Mouse (Mus musculus): Measurements from ENCODE around the gene Gstm2. TPM values are rescaled to one million over a fixed set of nuclear protein-coding genes. Genes with fewer than 3 reads are reported as not detected.
"Not testable (repeated sequence)": the region's sequence is repeated elsewhere in the genome, so short reads cannot be mapped to it uniquely, and the experiment has no call there.

Gstm2 gene
- 39.4 and 39.9 TPM in 2 replicates for polyA plus RNA-seq (2016; fragmentation: Nextera tagmentation; extraction: Ambion mirVana)

DNA sequence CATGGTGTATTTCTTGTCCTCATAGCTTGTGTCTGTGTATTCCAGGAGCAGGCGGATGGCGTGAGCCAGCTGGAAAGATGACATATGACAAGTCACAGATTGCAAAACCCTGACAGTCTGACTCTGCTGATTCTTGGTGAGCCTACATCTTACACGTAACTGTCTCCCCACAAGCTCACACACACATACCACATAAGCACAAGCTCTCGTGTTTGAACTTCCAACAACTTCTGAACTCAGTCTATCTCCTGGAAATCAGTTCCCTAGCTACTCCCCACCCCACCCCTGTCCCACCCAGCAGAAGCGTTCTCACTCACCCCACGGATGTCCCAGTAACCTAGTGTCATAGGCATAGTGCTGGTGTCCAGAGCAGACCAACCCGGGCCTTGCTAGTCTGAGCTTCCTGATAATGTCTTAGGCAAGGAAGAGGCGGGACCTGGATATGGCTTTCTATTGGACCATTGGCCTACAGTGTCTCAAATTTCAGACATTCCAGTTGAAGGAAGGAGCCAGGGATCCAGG, at the start of gene Gstm2:
Gene Gstm2, minus strand, starts transcription at position 413 of the 522 bp plus-strand sequence.
- Histone ChIP-seq H3K4me3 (peak within 1 kb of the TSS; percentile 31), H3K27ac (ENCODE audit: poor library complexity, severe bottlenecking) (peak within 1 kb of the TSS; percentile 11; the same call in 1 of the 2 replicates), H3K4me1 (replicated peaks) (peaks cover 19% of the 10 kb centered on the region), H3K9ac (peak within 1 kb of the TSS; percentile 50; the same call in 1 of the 2 replicates), H3K4me2 (peak within 1 kb of the TSS; percentile 52), H3K27me3 (replicated peaks) (no peaks in the 10 kb centered on the region), H3K36me3 (no peaks in the 10 kb centered on the region), H3K9me3 (replicated peaks) (no peaks in the 10 kb centered on the region)
- 27% methylated on average over 8 of the region's 8 CpGs for WGBS
- ATAC-seq (ENCODE audit: insufficient number of reproducible peaks, low FRiP score): peak; percentile 69

DNA sequence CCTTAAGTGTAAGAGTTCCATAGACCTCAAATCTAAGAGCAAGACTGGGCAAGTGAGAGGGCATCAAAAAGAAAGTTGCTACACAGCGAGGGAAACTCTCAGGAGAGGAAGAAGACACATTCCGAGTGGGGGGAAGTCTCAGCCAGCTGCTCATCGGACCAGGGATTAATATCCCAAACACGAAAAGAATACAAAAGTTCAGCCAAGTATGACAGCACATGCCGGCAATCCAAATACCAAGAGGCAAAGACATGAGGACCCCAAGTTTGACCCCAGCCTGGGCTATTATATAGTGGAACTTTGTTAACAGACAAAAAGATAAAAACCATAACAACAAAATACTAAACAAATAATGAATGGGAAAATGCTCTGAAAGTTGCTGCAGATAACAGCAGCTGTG, 46.9 kb upstream of the Gstm2 start:
- peaks cover 17% of the 10 kb centered on the region for H3K27me3 ChIP-seq (replicated peaks)
- H3K9ac ChIP-seq: no peak overlapping the region
- WGBS: 79% methylated on average over 5 of the region's 5 CpGs
- ATAC-seq (ENCODE audit: insufficient number of reproducible peaks, low FRiP score): no peak
- H3K4me1 ChIP-seq (replicated peaks): no peaks in the 10 kb centered on the region
- H3K36me3 ChIP-seq: no peaks in the 10 kb centered on the region
- no peak overlapping the region for H3K4me2 ChIP-seq
- no peaks in the 10 kb centered on the region for H3K9me3 ChIP-seq (replicated peaks)
- H3K27ac ChIP-seq (ENCODE audit: poor library complexity, severe bottlenecking): no peak overlapping the region
- H3K4me3 ChIP-seq: no peak overlapping the region

- Histone ChIP-seq H3K4me2 (no peak overlapping the region), H3K9ac (no peak overlapping the region), H3K4me1 (replicated peaks) (no peaks in the 10 kb centered on the region), H3K27me3 (replicated peaks) (peaks cover 20% of the 10 kb centered on the region), H3K4me3 (no peak overlapping the region), H3K36me3 (no peaks in the 10 kb centered on the region), H3K27ac (ENCODE audit: poor library complexity, severe bottlenecking) (no peak overlapping the region), H3K9me3 (replicated peaks) (no peaks in the 10 kb centered on the region)
- no peak for ATAC-seq (ENCODE audit: insufficient number of reproducible peaks, low FRiP score)
Observed at GRCm38 (mm10) chr3:108032113-108032512, 45.9 kb upstream of the Gstm2 start.

DNA sequence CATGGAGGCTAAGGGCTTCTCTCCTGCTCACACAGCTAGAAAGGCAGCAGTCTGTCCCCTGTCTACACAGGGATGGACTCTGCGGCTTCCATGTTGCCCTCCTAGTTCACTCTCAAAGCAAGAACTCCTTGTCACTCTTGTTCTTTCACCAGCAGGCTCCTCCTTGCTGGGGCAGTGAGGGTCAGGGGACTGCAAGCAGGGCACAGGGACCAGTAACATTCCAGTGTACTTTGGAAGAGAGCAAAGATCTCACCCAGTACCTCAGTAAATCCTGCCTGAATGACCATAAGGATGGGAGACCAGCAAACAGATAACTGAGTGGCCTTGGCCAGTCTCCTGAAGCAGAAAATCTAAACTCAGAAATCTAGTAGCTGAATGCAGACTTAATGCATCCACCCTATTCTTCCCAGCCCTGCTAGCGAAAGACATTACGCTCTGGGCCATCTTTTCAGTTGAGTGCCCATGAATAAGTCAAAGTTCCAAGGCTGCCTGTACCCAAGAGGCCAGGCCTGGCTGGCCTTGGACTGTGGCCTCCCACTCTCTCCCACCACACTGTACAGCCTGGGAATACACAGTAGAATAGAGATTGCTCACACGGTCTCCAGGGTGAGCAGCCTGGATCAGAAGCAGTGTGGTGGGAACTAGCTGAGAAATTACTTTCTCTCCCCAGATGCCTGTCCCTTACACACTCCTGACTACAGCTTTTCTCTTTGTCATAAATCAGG, 42.5 kb upstream of the Gstm2 start:
- Histone ChIP-seq H3K36me3 (no peaks in the 10 kb centered on the region), H3K27ac (ENCODE audit: poor library complexity, severe bottlenecking) (no peak overlapping the region), H3K4me1 (replicated peaks) (no peaks in the 10 kb centered on the region), H3K27me3 (replicated peaks) (peaks cover 19% of the 10 kb centered on the region), H3K4me3 (no peak overlapping the region), H3K9me3 (replicated peaks) (no peaks in the 10 kb centered on the region), H3K9ac (no peak overlapping the region), H3K4me2 (no peak overlapping the region)
- no peak for ATAC-seq (ENCODE audit: insufficient number of reproducible peaks, low FRiP score)
- 83% methylated on average over 4 of the region's 4 CpGs for WGBS

GRCm38 (mm10) chr3:108026597-108026996, 40.3 kb upstream of the Gstm2 start:
- no peaks in the 10 kb centered on the region for H3K36me3 ChIP-seq
- no peak overlapping the region for H3K4me3 ChIP-seq
- H3K9ac ChIP-seq: no peak overlapping the region
- 74% methylated on average over 1 of the region's 1 CpGs for WGBS
- peaks cover 21% of the 10 kb centered on the region for H3K27me3 ChIP-seq (replicated peaks)
- no peak for ATAC-seq (ENCODE audit: insufficient number of reproducible peaks, low FRiP score)
- no peak overlapping the region for H3K4me2 ChIP-seq
- no peaks in the 10 kb centered on the region for H3K9me3 ChIP-seq (replicated peaks)
- no peaks in the 10 kb centered on the region for H3K4me1 ChIP-seq (replicated peaks)
- no peak overlapping the region for H3K27ac ChIP-seq (ENCODE audit: poor library complexity, severe bottlenecking)

DNA sequence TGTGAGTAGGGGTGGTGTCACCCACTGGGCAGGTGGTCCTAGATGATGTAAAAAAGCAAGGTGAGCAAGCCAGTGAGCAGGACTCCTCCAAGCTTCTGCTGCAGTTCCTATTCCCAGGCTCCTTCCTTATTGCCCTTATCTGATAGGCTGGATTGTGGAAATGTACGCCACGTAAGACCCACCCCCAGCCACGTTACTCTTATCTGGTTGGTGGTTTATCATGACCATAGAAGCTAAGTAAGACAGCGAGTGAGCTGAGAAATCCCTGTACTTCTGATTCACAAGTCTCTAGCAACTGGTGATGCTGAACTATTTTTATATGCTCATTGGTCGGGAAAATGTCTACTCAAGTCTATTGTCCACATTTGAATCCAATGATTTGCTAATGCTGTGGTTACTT, 39.8 kb upstream of the Gstm2 start:
- ATAC-seq (ENCODE audit: insufficient number of reproducible peaks, low FRiP score): no peak
- Histone ChIP-seq H3K4me2 (no peak overlapping the region), H3K27me3 (replicated peaks) (peaks cover 21% of the 10 kb centered on the region), H3K36me3 (no peaks in the 10 kb centered on the region), H3K4me1 (replicated peaks) (no peaks in the 10 kb centered on the region), H3K4me3 (no peak overlapping the region), H3K9me3 (replicated peaks) (no peaks in the 10 kb centered on the region), H3K27ac (ENCODE audit: poor library complexity, severe bottlenecking) (no peak overlapping the region), H3K9ac (no peak overlapping the region)
- 46% methylated on average over 5 of the region's 5 CpGs for WGBS

DNA sequence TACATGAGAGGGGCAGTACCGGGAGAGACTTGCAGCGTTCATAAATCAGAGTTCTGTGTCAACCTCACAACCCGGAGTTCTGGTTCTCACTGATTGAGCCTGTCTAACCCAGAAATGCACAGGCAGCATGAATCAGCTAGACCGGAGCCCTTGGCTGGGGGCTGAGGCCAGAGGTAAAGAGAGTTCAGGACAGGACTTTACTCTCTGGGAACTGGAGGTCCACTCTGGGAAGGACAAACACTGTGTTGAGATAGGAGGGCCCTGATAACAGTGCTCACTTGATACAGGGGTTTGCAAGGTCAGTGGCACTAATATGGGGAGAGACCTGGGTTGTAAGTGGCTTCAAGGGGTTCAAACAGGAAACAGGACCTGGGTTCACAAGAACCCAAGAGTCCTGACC, 39.1 kb upstream of the Gstm2 start:
- 64% methylated on average over 4 of the region's 4 CpGs for whole genome bisulfite sequencing
- H3K36me3 ChIP-seq: no peaks in the 10 kb centered on the region
- no peak overlapping the region for H3K4me3 ChIP-seq
- H3K9ac ChIP-seq: no peak overlapping the region
- no peak overlapping the region for H3K4me2 ChIP-seq
- peaks cover 7% of the 10 kb centered on the region for H3K4me1 ChIP-seq (replicated peaks)
- H3K27me3 ChIP-seq (replicated peaks): peaks cover 21% of the 10 kb centered on the region
- no peaks in the 10 kb centered on the region for H3K9me3 ChIP-seq (replicated peaks)
- H3K27ac ChIP-seq (ENCODE audit: poor library complexity, severe bottlenecking): no peak overlapping the region
- ATAC-seq (ENCODE audit: insufficient number of reproducible peaks, low FRiP score): no peak

DNA sequence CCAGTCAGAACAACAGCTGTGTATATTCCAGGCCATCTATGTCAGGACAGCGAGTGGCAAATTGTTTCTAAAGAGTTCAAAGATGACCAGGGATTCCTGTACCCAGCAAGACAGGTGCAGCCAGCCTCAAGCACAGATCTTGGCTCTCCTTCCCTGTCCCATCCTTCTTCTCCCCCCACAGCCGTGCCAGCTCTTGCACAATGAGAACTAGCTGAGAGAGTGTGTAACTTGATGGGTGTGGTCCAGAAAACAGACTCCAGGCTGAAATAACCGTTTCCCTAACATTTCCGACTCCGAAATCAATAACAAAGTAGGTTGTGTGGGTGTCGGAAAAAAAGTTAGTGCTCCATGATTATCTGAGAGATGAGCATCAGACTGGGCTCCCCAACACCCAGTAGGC, 36.4 kb upstream of the Gstm2 start:
- H3K27ac ChIP-seq (ENCODE audit: poor library complexity, severe bottlenecking): no peak overlapping the region
- peaks cover 29% of the 10 kb centered on the region for H3K4me1 ChIP-seq (replicated peaks)
- no peak overlapping the region for H3K9ac ChIP-seq
- ATAC-seq (ENCODE audit: insufficient number of reproducible peaks, low FRiP score): no peak
- H3K27me3 ChIP-seq (replicated peaks): peaks cover 6% of the 10 kb centered on the region; the same call in 1 of the 2 replicates
- no peaks in the 10 kb centered on the region for H3K36me3 ChIP-seq
- H3K4me3 ChIP-seq: no peak overlapping the region
- H3K9me3 ChIP-seq (replicated peaks): no peaks in the 10 kb centered on the region
- WGBS: 73% methylated on average over 6 of the region's 6 CpGs
- H3K4me2 ChIP-seq: no peak overlapping the region

DNA sequence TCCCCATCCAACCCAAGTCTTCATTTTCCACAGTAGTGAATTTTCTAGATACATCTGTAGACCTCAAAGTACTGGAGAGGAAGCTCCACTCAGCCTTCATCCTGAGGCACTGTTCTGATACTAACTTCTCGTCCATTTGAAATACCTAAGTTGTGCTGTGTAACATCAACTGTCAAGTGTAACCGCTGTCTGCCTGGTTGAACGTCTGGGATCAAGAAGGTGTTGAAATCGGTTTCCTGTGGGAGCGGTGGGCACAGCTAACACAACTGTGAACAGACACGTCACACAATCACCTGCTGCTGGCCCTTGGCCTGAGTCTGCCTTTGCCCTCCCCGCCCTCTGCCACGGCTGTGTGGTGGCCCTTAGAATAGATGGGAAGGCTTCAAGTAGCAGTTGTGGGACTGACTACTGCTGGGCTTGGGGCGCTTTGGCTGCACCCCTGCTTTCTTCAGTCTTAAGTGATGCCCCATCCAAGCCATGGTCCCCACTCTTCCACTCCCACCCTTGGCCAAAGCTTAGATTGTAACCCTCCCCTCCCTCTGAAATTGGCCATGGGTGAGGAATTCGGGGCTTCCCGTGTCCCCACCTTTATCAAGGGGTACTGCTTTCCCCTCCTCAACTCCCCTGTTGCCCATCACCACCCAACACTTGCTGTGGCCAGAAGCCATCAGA, 34.2 kb upstream of the Gstm2 start:
- ATAC-seq (ENCODE audit: insufficient number of reproducible peaks, low FRiP score); H3K9me3 ChIP-seq (replicated peaks); H3K4me2 ChIP-seq; H3K27me3 ChIP-seq (replicated peaks); H3K36me3 ChIP-seq; H3K27ac ChIP-seq (ENCODE audit: poor library complexity, severe bottlenecking); H3K4me3 ChIP-seq; H3K9ac ChIP-seq: not testable (repeated sequence)
- H3K4me1 ChIP-seq (replicated peaks): peaks cover 35% of the 10 kb centered on the region
- 38% methylated on average over 11 of the region's 11 CpGs for WGBS

DNA sequence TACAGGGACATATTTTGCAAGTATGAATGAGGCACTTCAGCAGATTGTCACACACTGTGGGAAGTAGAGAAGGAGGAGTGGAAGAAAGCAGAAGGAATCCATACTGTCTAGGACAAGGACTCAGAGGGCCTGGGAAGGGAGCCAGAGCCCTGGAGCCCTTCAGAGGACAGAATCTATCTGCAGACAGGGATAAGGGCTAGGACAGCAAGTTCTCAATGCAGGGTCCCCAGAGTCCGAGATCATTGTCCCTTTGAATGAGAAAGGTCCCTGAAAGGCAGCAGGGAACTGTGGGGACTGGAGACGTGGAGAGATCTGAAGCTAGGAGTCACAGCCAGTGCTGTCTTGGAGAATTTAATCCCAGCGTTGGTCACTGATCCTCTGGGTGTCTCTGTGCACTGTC, 33.0 kb upstream of the Gstm2 start:
- H3K4me1 ChIP-seq (replicated peaks): peaks cover 35% of the 10 kb centered on the region
- not testable (repeated sequence) for H3K27ac ChIP-seq (ENCODE audit: poor library complexity, severe bottlenecking); H3K36me3 ChIP-seq; H3K27me3 ChIP-seq (replicated peaks); H3K9me3 ChIP-seq (replicated peaks); H3K9ac ChIP-seq; ATAC-seq (ENCODE audit: insufficient number of reproducible peaks, low FRiP score); H3K4me3 ChIP-seq; H3K4me2 ChIP-seq
- 45% methylated on average over 3 of the region's 3 CpGs for WGBS

DNA sequence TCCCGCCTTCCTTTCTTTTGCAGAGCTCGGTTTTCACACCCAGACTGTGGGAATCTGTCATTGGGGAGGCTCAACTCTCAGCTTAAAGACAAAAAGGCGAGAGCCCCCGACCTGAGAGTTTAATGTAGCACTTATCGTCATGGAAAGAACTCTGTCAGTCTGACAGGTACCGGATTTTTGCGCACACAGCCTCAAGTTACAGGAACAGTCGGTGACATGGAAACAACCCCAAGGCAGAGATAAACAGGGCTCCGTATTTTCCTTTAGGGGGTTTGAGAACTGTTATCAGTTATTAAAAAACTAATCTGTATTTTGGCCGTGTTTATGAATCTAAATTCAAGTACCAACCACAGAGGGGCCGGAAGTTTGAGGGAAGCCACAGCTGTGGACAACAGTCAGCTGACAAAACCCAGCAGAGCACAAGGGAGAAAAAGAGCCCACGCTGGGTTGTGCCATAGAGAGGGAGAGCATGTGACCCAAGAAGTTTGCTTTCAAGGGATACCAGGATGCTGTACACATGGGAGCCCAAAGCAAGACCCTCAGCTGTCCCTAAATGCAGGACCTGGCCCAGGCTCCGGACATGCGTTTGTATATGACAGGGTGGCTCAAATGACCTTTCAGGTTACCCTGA, 32.1 kb upstream of the Gstm2 start:
- H3K4me2 ChIP-seq: peak overlapping the region; percentile 72
- no peaks in the 10 kb centered on the region for H3K9me3 ChIP-seq (replicated peaks)
- peak overlapping the region; percentile 40; the same call in 1 of the 2 replicates for H3K9ac ChIP-seq
- no peaks in the 10 kb centered on the region for H3K36me3 ChIP-seq
- H3K27me3 ChIP-seq (replicated peaks): peaks cover 9% of the 10 kb centered on the region
- peaks cover 36% of the 10 kb centered on the region for H3K4me1 ChIP-seq (replicated peaks)
- peak overlapping the region; percentile 43 for H3K4me3 ChIP-seq
- peak overlapping the region; percentile 81 for H3K27ac ChIP-seq (ENCODE audit: poor library complexity, severe bottlenecking)
- 21% methylated on average over 14 of the region's 14 CpGs for WGBS
- peak; percentile 6; the same call in 1 of the 2 replicates for ATAC-seq (ENCODE audit: insufficient number of reproducible peaks, low FRiP score)

Data from heart, embryonic 12.5 days (tissue).